Mouse (Mus musculus) lung, embryonic 14.5 days (tissue): ENCODE data around the gene Amotl2. TPM values are rescaled to one million over a fixed set of nuclear protein-coding genes. Genes with fewer than 3 reads are reported as not detected.

Experiments used
- ATAC-seq: fragments of 200-750 bp; cut with Nextera tagmentation; 2 replicates; pipeline ENCODE4 v1.8.0; 2017; ENCODE audit warnings: mild to moderate bottlenecking, moderate TSS enrichment, moderate library complexity; ENCODE audit not compliant: insufficient read depth
- DNase-seq: peaks from one replicate; pipeline ENCODE4 v3.0.0-alpha.2; 2015
- H3K27ac ChIP-seq: fragments of 300-500 bp; sonication (generic); 2 replicates; pipeline ENCODE4 v1.5.1; 2014; ENCODE audit warnings: low read depth, mild to moderate bottlenecking, moderate library complexity
- H3K27me3 ChIP-seq: fragments of 300-500 bp; sonication (generic); 2 replicates; pipeline ENCODE4 v1.6.1; 2014; ENCODE audit warnings: low read length, control low read depth; ENCODE audit not compliant: insufficient read depth
- H3K36me3 ChIP-seq: fragments of 300-500 bp; sonication (generic); 2 replicates; pipeline ENCODE4 v1.6.1; 2014; ENCODE audit warnings: control low read depth; ENCODE audit not compliant: insufficient read depth
- H3K4me1 ChIP-seq: fragments of 300-500 bp; sonication (generic); 2 replicates; pipeline ENCODE4 v1.6.1; 2014; ENCODE audit warnings: antibody characterized with exemption, control low read depth; ENCODE audit not compliant: insufficient read depth
- H3K4me2 ChIP-seq: fragments of 300-500 bp; sonication (generic); 2 replicates; pipeline ENCODE4 v1.6.1; 2014; ENCODE audit warnings: mild to moderate bottlenecking
- H3K4me3 ChIP-seq: fragments of 300-500 bp; sonication (generic); 2 replicates; pipeline ENCODE4 v1.5.1; 2014; ENCODE audit warnings: low read depth, low read length
- H3K9ac ChIP-seq: fragments of 300-500 bp; sonication (generic); 2 replicates; pipeline ENCODE4 v1.6.1; 2014
- H3K9me3 ChIP-seq: fragments of 300-500 bp; sonication (generic); 2 replicates; pipeline ENCODE4 v1.6.1; 2016; ENCODE audit warnings: low read depth, low read length, control low read depth
- CTCF ChIP-seq: IDR thresholded peaks from 2 replicates; pipeline ENCODE4 v1.5.1; 2016; ENCODE audit warnings: antibody characterized with exemption, low read depth
- WGBS: fragments of 180-500 bp; shearing (Covaris S2); extraction: QIAGEN DNeasy Blood & Tissue Kit; methylation state at CpG from one replicate; pipeline ENCODE4 v1.1.7; 2014; 5-methylcytosine and 5-hydroxymethylcytosine counted together
- polyA plus RNA-seq: library from polyadenylated mRNA; unstranded; fragments of >200 nt; fragmentation: Nextera tagmentation; extraction: Ambion mirVana; gene quantifications from 2 replicates; pipeline ENCODE4 v1.2.1, GENCODE M21; 2014

The Amotl2 gene
- polyA plus RNA-seq, 1 experiment from 2014 or later = 49.4 TPM

- Histone ChIP-seq H3K4me2 (peak overlapping the region; percentile 97), H3K36me3 (no peaks in the 10 kb centered on the region), H3K4me3 (peak overlapping the region; percentile 52), H3K27me3 (no peaks in the 10 kb centered on the region), H3K9me3 (no peaks in the 10 kb centered on the region), H3K4me1 (peaks cover 17% of the 10 kb centered on the region), H3K9ac (peak overlapping the region; percentile 59), H3K27ac (peak overlapping the region; percentile 66)
- 5% methylated on average over 13 of the region's 13 CpGs for WGBS
- TF ChIP-seq CTCF = no peak
- ATAC-seq (peak; percentile 60; the same call in 1 of the 2 replicates), DNase-seq (peak; percentile 55)
These were observed 27.0 kb upstream of the Amotl2 start for GRCm38 (mm10) chr9:102689406-102689939.

GRCm38 (mm10) chr9:102689940-102690642 lies 26.4 kb upstream of the Amotl2 start:
- H3K27ac ChIP-seq = peak overlapping the region; percentile 66
- ATAC-seq (peak; percentile 82), DNase-seq (peak; percentile 59)
- peak overlapping the region; percentile 59 for H3K9ac ChIP-seq
- no peaks in the 10 kb centered on the region for H3K9me3 ChIP-seq
- TF ChIP-seq CTCF = no peak
- no peaks in the 10 kb centered on the region for H3K36me3 ChIP-seq
- H3K4me2 ChIP-seq = peak overlapping the region; percentile 97
- peaks cover 17% of the 10 kb centered on the region for H3K4me1 ChIP-seq
- no peaks in the 10 kb centered on the region for H3K27me3 ChIP-seq
- WGBS = under 1% methylated on average over 44 of the region's 44 CpGs
- peak overlapping the region; percentile 52 for H3K4me3 ChIP-seq

GRCm38 (mm10) chr9:102690891-102691290 lies 25.6 kb upstream of the Amotl2 start:
- H3K9me3 ChIP-seq = no peaks in the 10 kb centered on the region
- H3K36me3 ChIP-seq = no peaks in the 10 kb centered on the region
- peaks cover 17% of the 10 kb centered on the region for H3K4me1 ChIP-seq
- WGBS = 4% methylated on average over 15 of the region's 15 CpGs
- H3K27me3 ChIP-seq = no peaks in the 10 kb centered on the region
- no peak overlapping the region for H3K27ac ChIP-seq
- DNase-seq (no peak), ATAC-seq (no peak)
- peak overlapping the region; percentile 97 for H3K4me2 ChIP-seq
- peak overlapping the region; percentile 52 for H3K4me3 ChIP-seq
- H3K9ac ChIP-seq = peak overlapping the region; percentile 59
- no peak for TF ChIP-seq CTCF

- DNase-seq = peak; percentile 66
- Histone ChIP-seq H3K4me3 (no peak overlapping the region), H3K9me3 (no peaks in the 10 kb centered on the region), H3K36me3 (no peaks in the 10 kb centered on the region), H3K4me1 (peaks cover 17% of the 10 kb centered on the region), H3K9ac (no peak overlapping the region), H3K4me2 (no peak overlapping the region), H3K27me3 (no peaks in the 10 kb centered on the region), H3K27ac (no peak overlapping the region)
- TF ChIP-seq CTCF = no peak
- 33% methylated on average over 9 of the region's 9 CpGs for WGBS
- peak; percentile 33 for ATAC-seq
These were observed 23.7 kb upstream of the Amotl2 start for GRCm38 (mm10) chr9:102692564-102693475.

GRCm38 (mm10) chr9:102701042-102701441 lies 15.4 kb upstream of the Amotl2 start:
- H3K27ac ChIP-seq = peak overlapping the region; percentile 71
- ATAC-seq = no peak
- H3K36me3 ChIP-seq = no peaks in the 10 kb centered on the region
- no peak for DNase-seq
- H3K4me3 ChIP-seq = no peak overlapping the region
- no peaks in the 10 kb centered on the region for H3K4me1 ChIP-seq
- TF ChIP-seq CTCF = no peak
- H3K4me2 ChIP-seq = no peak overlapping the region
- H3K9ac ChIP-seq = no peak overlapping the region
- no peaks in the 10 kb centered on the region for H3K27me3 ChIP-seq
- no peaks in the 10 kb centered on the region; the same call in 1 of the 2 replicates for H3K9me3 ChIP-seq
- WGBS = 64% methylated on average over 6 of the region's 6 CpGs

GRCm38 (mm10) chr9:102709504-102710135 lies 6.9 kb upstream of the Amotl2 start:
- TF ChIP-seq CTCF = no peak
- peak; percentile 68; the same call in 1 of the 2 replicates for ATAC-seq
- Histone ChIP-seq H3K4me2 (no peak overlapping the region), H3K4me3 (no peak overlapping the region), H3K4me1 (peaks cover 16% of the 10 kb centered on the region), H3K36me3 (no peaks in the 10 kb centered on the region), H3K27me3 (no peaks in the 10 kb centered on the region), H3K9me3 (no peaks in the 10 kb centered on the region), H3K9ac (no peak overlapping the region), H3K27ac (peak overlapping the region; percentile 40; the same call in 1 of the 2 replicates)
- peak; percentile 64 for DNase-seq
- WGBS = 49% methylated on average over 15 of the region's 15 CpGs
